Mouse (Mus musculus): ENCODE results near the gene Nxph4. TPM values are rescaled to one million over a fixed set of nuclear protein-coding genes. Genes with fewer than 3 reads are reported as not detected.

The Nxph4 gene
- total and polyA plus RNA-seq, 3 experiments = 0.11 to 0.40 TPM; not detected in 1

- H3K4me3 ChIP-seq (ENCODE audit: low read depth, low read length) = peak overlapping the region; percentile 77
- TF ChIP-seq GATA1 (IDR thresholded peaks at IDR 0.05; ENCODE audit: borderline replicate concordance, low read length) = no peak
- no peak for TF ChIP-seq CTCF (IDR thresholded peaks at IDR 0.05; ENCODE audit: low read depth, low read length)
- TF ChIP-seq GATA2 (IDR thresholded peaks at IDR 0.05; ENCODE audit: borderline replicate concordance, low read depth, low read length) = no peak
- TF ChIP-seq TAL1 (conservative IDR thresholded peaks at IDR 0.05; ENCODE audit: low read depth, low read length) = no peak
- no peak for TF ChIP-seq POLR2AphosphoS5 (IDR thresholded peaks at IDR 0.05; ENCODE audit: insufficient replicate concordance, low read depth, low read length)
- peaks cover 18% of the 10 kb centered on the region for H3K36me3 ChIP-seq (replicated peaks)
- DNase-seq (ENCODE audit: low spot score) = no peak
- H3K9me3 ChIP-seq (replicated peaks) = no peaks in the 10 kb centered on the region
- no peak for ATAC-seq (ENCODE audit: extremely low read depth, insufficient number of reproducible peaks, low FRiP score, poor library complexity, severe bottlenecking)
- peaks cover 46% of the 10 kb centered on the region for H3K27me3 ChIP-seq (ENCODE audit: insufficient read depth, low read length)
- peaks cover 86% of the 10 kb centered on the region for H3K4me1 ChIP-seq (ENCODE audit: insufficient read depth, low read depth, low read length)
Observed at GRCm38 (mm10) chr10:127511634-127512306, 22.6 kb downstream of the Nxph4 start.

- H3K4me3 ChIP-seq (ENCODE audit: low read depth, low read length) = peak overlapping the region; percentile 77; the same call in 1 of the 2 replicates
- no peak for ATAC-seq (ENCODE audit: extremely low read depth, insufficient number of reproducible peaks, low FRiP score, poor library complexity, severe bottlenecking)
Observed at GRCm38 (mm10) chr10:127510895-127511617, 23.3 kb downstream of the Nxph4 start.

GRCm38 (mm10) chr10:127509837-127510701 is 24.3 kb downstream of the Nxph4 start:
- no peak for ATAC-seq (ENCODE audit: extremely low read depth, insufficient number of reproducible peaks, low FRiP score, poor library complexity, severe bottlenecking)
- peaks cover 58% of the 10 kb centered on the region for H3K27me3 ChIP-seq (ENCODE audit: insufficient read depth, low read length)
- no peak for TF ChIP-seq GATA1 (IDR thresholded peaks at IDR 0.05; ENCODE audit: borderline replicate concordance, low read length)
- DNase-seq (ENCODE audit: low spot score) = no peak
- peaks cover 69% of the 10 kb centered on the region for H3K4me1 ChIP-seq (ENCODE audit: insufficient read depth, low read depth, low read length)
- H3K9me3 ChIP-seq (replicated peaks) = no peaks in the 10 kb centered on the region
- H3K4me3 ChIP-seq (ENCODE audit: low read depth, low read length) = no peak overlapping the region; the same call in 1 of the 2 replicates
- peaks cover under 1% of the 10 kb centered on the region for H3K36me3 ChIP-seq (replicated peaks)

More at GRCm38 (mm10) chr10:127510895-127511617, 23.3 kb downstream of the Nxph4 start:
- no peaks in the 10 kb centered on the region for H3K9me3 ChIP-seq (replicated peaks)
- H3K27me3 ChIP-seq (ENCODE audit: insufficient read depth, low read length) = peaks cover 50% of the 10 kb centered on the region
- DNase-seq (ENCODE audit: low spot score) = no peak
- peaks cover 11% of the 10 kb centered on the region for H3K36me3 ChIP-seq (replicated peaks)
- H3K4me1 ChIP-seq (ENCODE audit: insufficient read depth, low read depth, low read length) = peaks cover 79% of the 10 kb centered on the region
- TF ChIP-seq GATA1 (IDR thresholded peaks at IDR 0.05; ENCODE audit: borderline replicate concordance, low read length) = no peak
- no peak for TF ChIP-seq POLR2AphosphoS5 (IDR thresholded peaks at IDR 0.05; ENCODE audit: insufficient replicate concordance, low read depth, low read length)
- TF ChIP-seq TAL1 (conservative IDR thresholded peaks at IDR 0.05; ENCODE audit: low read depth, low read length) = no peak
- TF ChIP-seq CTCF (IDR thresholded peaks at IDR 0.05; ENCODE audit: low read depth, low read length) = no peak
- TF ChIP-seq GATA2 (IDR thresholded peaks at IDR 0.05; ENCODE audit: borderline replicate concordance, low read depth, low read length) = no peak

- peaks cover 61% of the 10 kb centered on the region for H3K4me1 ChIP-seq (ENCODE audit: insufficient read depth, low read depth, low read length)
- peak overlapping the region; percentile 67; the same call in 1 of the 2 replicates for H3K4me3 ChIP-seq (ENCODE audit: low read depth, low read length)
- peaks cover 66% of the 10 kb centered on the region for H3K27me3 ChIP-seq (ENCODE audit: insufficient read depth, low read length)
- no peaks in the 10 kb centered on the region for H3K36me3 ChIP-seq (replicated peaks)
- ATAC-seq (ENCODE audit: extremely low read depth, insufficient number of reproducible peaks, low FRiP score, poor library complexity, severe bottlenecking) = no peak
- H3K9me3 ChIP-seq (replicated peaks) = no peaks in the 10 kb centered on the region
- TF ChIP-seq CTCF (IDR thresholded peaks at IDR 0.05; ENCODE audit: low read depth, low read length) (peak; percentile 68), POLR2AphosphoS5 (IDR thresholded peaks at IDR 0.05; ENCODE audit: insufficient replicate concordance, low read depth, low read length) (no peak)
- no peak for DNase-seq (ENCODE audit: low spot score)
Observed at GRCm38 (mm10) chr10:127509051-127509836, 25.1 kb downstream of the Nxph4 start.

GRCm38 (mm10) chr10:127508239-127508638 is 26.1 kb downstream of the Nxph4 start:
- Histone ChIP-seq H3K36me3 (replicated peaks) (no peaks in the 10 kb centered on the region), H3K4me1 (ENCODE audit: insufficient read depth, low read depth, low read length) (peaks cover 51% of the 10 kb centered on the region), H3K9me3 (replicated peaks) (no peaks in the 10 kb centered on the region), H3K27me3 (ENCODE audit: insufficient read depth, low read length) (peaks cover 74% of the 10 kb centered on the region), H3K4me3 (ENCODE audit: low read depth, low read length) (peak overlapping the region; percentile 24; the same call in 1 of the 2 replicates)
- TF ChIP-seq CTCF (IDR thresholded peaks at IDR 0.05; ENCODE audit: low read depth, low read length) (peak; percentile 41; the same call in 1 of the 2 replicates), GATA2 (IDR thresholded peaks at IDR 0.05; ENCODE audit: borderline replicate concordance, low read depth, low read length) (no peak)
- ATAC-seq (ENCODE audit: extremely low read depth, insufficient number of reproducible peaks, low FRiP score, poor library complexity, severe bottlenecking) (no peak), DNase-seq (ENCODE audit: low spot score) (peak; percentile 77)

Measured in G1E (cell line).